Mouse (Mus musculus) cerebellum, adult 2 months (tissue): Measurements from ENCODE around the gene Parp3.

ENCODE experiments used
- CTCF ChIP-seq: fragments of 200-500 bp; IDR thresholded peaks from 2 replicates; pipeline ENCODE4 v1.5.1; 2011; ENCODE audit warnings: low read depth, mild to moderate bottlenecking, control low read depth, low read length, moderate library complexity, borderline replicate concordance; ENCODE audit not compliant: insufficient read depth
- POLR2A ChIP-seq: fragments of 200-500 bp; IDR thresholded peaks from 2 replicates; pipeline ENCODE4 v1.6.1; 2011; ENCODE audit warnings: low read length, control low read depth, borderline replicate concordance; ENCODE audit not compliant: insufficient read depth

- TF ChIP-seq CTCF (no peak), POLR2A (no peak)
These were observed 40.2 kb downstream of the Parp3 start for GRCm38 (mm10) chr9:106436566-106436965.
